8 mouse cellular contexts compared by ENCODE assay signal in genomic region chr2:168230026-168230728, GRCm38 (mm10). TPM values are rescaled to one million over a fixed set of nuclear protein-coding genes. Genes with fewer than 3 reads are reported as not detected.
DNase-seq lines count a peak whose midpoint lies in the region; ATAC-seq lines count a peak whose summit lies in the region.

TSS of gene Gm20716 (minus strand) at chr2:168230364.
TSS of gene Dpm1 (minus strand) at chr2:168230591.
TSS of gene Mocs3 (plus strand) at chr2:168230622.

- intact Hi-C loops in gastrocnemius, postnatal 14 days (cut with DNase I; ENCODE audit: low total_unique reads) = no loop called here
- intact Hi-C loops in left cerebral cortex, postnatal 14 days (cut with DNase I) = no loop called here

- ATAC-seq in inflammation-experienced regulatory T-cells, adult 6 months = peak; percentile 84

- DNase-seq in adipocyte (ENCODE audit: low spot score) = peak; percentile 94
- peak; percentile 88 for DNase-seq in embryo, embryonic 10 days (ENCODE audit: low spot score)
- DNase-seq in gastrocnemius, postnatal 14 days = peak; percentile 84
- DNase-seq in left cerebral cortex, postnatal 14 days (ENCODE audit: low spot score in 2 of 2) = peak; percentile 86 to 88
- DNase-seq in mesoderm, embryonic 11.5 days (ENCODE audit: low read depth, low spot score) = peak; percentile 88
- DNase-seq in right cerebral cortex, postnatal 36 days (ENCODE audit: low spot score in 2 of 2) = peak; percentile 75 to 79
- DNase-seq in yolk sac, embryonic 10.5 days (ENCODE audit: low spot score) = peak; percentile 92

RNA-seq across cellular contexts. Expression of gene Gm20716, which starts in this region (rescaled TPM):
- 10 to 100 TPM; 10.2 to 13.0 TPM for total RNA-seq in gastrocnemius, postnatal 14 days (2021)
- polyA plus RNA-seq in inflammation-experienced regulatory T-cells, adult 6 months (2017; shearing (Covaris generic)) = 10 to 100 TPM; 20.2 to 22.3 (median 20.2) TPM
- total RNA-seq in left cerebral cortex, postnatal 14 days (2021) = 10 to 100 TPM; 25.5 to 31.8 TPM

RNA-seq across cellular contexts. Expression of gene Dpm1, which starts in this region (rescaled TPM):
- total RNA-seq in gastrocnemius, postnatal 14 days (2021) = 10 to 100 TPM; 51.4 to 52.3 TPM
- polyA plus RNA-seq in inflammation-experienced regulatory T-cells, adult 6 months (2017; shearing (Covaris generic)) = 100 to 1,000 TPM in 2 of 3 experiments, 10 to 100 TPM in 1; 81.9 to 112 (median 110) TPM
- 10 to 100 TPM; 53.0 to 66.3 TPM for total RNA-seq in left cerebral cortex, postnatal 14 days (2021)

RNA-seq across cellular contexts. Expression of gene Mocs3, which starts in this region (rescaled TPM):
- 1 to 10 TPM; 4.0 to 4.7 TPM for total RNA-seq in gastrocnemius, postnatal 14 days (2021)
- 1 to 10 TPM in 1 of 3 experiments, under 1 TPM in 2; 0.47 to 2.0 (median 0.48) TPM for polyA plus RNA-seq in inflammation-experienced regulatory T-cells, adult 6 months (2017; shearing (Covaris generic))
- total RNA-seq in left cerebral cortex, postnatal 14 days (2021) = 10 to 100 TPM; 17.5 to 18.0 TPM

Comparison
In these comparisons a context has a peak if more than half of its experiments do, and no peak if none do; other contexts are left out.
1. Peak in every context shown above with its lines: DNase-seq and ATAC-seq.